Comparison of ENCODE assay signal across 22 mouse cellular contexts in the genomic region with DNA sequence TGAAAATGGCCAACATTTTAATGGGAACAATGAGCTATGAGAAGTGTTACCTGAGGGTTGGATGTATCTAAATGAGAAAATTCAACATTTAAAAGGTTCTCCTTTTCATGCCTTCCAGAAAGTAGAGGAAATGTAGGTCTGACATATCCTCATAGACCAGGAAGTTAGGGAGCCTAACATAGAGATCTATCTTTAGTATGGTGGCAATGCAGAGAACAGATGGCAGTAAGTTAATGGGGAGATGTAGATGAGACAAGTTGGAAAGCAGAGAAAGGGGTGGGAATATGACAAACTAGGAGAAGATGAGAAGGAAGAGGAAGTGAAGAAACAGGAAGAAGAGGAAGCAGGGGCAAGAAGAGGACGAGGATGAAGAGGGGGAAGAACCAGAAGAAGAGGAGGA.
DNase-seq lines count a peak whose midpoint lies in the region; ATAC-seq lines count a peak whose summit lies in the region.
"Had no signal": no experiment of that assay in that cellular context is flagged by ENCODE, and none has a peak within 500 bp of the region (broad histone marks: within the 10 kb centered on the region; RNA-seq: fewer than 3 reads in every experiment).

No protein-coding gene starts in this region.

- no peaks in the 10 kb centered on the region for H3K9me3 ChIP-seq in kidney, embryonic 16.5 days (ENCODE audit: low read length)
- H3K9me3 ChIP-seq: embryonic facial prominence, embryonic 13.5 days; embryonic facial prominence, embryonic 15.5 days; forebrain, embryonic 10.5 days; forebrain, embryonic 12.5 days had no signal

- 60% methylated on average over 1 of the region's 1 CpGs for WGBS in kidney, embryonic 16.5 days

- no peaks in the 10 kb centered on the region for H3K36me3 ChIP-seq in kidney, embryonic 16.5 days (ENCODE audit: insufficient read depth, low read length)
- H3K36me3 ChIP-seq: embryonic facial prominence, embryonic 13.5 days; embryonic facial prominence, embryonic 15.5 days; forebrain, embryonic 10.5 days; forebrain, embryonic 12.5 days had no signal

- H3K27me3 ChIP-seq in kidney, embryonic 16.5 days (ENCODE audit: insufficient read depth, low read length): no peaks in the 10 kb centered on the region
- H3K27me3 ChIP-seq: embryonic facial prominence, embryonic 13.5 days; embryonic facial prominence, embryonic 15.5 days; forebrain, embryonic 12.5 days had no signal

- H3K27ac ChIP-seq in kidney, embryonic 16.5 days (ENCODE audit: low read length): no peak overlapping the region
- H3K27ac ChIP-seq: embryonic facial prominence, embryonic 13.5 days; embryonic facial prominence, embryonic 15.5 days; forebrain, embryonic 10.5 days; forebrain, embryonic 12.5 days had no signal

- DNase-seq in frontal cortex, postnatal 14 days (ENCODE audit: low spot score in 2 of 2): no peak
- peak; percentile 24 for DNase-seq in brain, adult 2 months (ENCODE audit: low read depth, low spot score)
- peak; percentile 6 for DNase-seq in brain, embryonic 18.5 days (ENCODE audit: low read depth, low spot score)
- DNase-seq in lung, adult 18-20 months: no peak
- DNase-seq: adrenal gland, adult 2 months; adrenal gland, postnatal 10 days; adrenal gland, postnatal 25 days; cerebellum, adult 11 months; cerebellum, adult 18-20 months; cerebellum, adult 8-10 months; cerebellum, adult 9-11 months; cerebellum, postnatal 14 days; cerebellum, postnatal 36 days; embryo, embryonic 11 days had no signal

- H3K9ac ChIP-seq in kidney, embryonic 16.5 days (replicated peaks; ENCODE audit: low read length): no peak overlapping the region
- H3K9ac ChIP-seq: embryonic facial prominence, embryonic 13.5 days; embryonic facial prominence, embryonic 15.5 days; forebrain, embryonic 12.5 days had no signal

- no peak overlapping the region for H3K4me2 ChIP-seq in kidney, embryonic 16.5 days (replicated peaks; ENCODE audit: low read depth, low read length)
- H3K4me2 ChIP-seq: embryonic facial prominence, embryonic 13.5 days; embryonic facial prominence, embryonic 15.5 days; forebrain, embryonic 12.5 days had no signal

- peak; percentile 91 for ATAC-seq in frontal cortex, adult (ENCODE audit: low TSS enrichment)
- ATAC-seq in kidney, embryonic 16.5 days (ENCODE audit: low FRiP score, low TSS enrichment): no peak
- ATAC-seq: forebrain, embryonic 14.5 days had no signal

- H3K4me3 ChIP-seq in kidney, embryonic 16.5 days (ENCODE audit: low read length): no peak overlapping the region
- H3K4me3 ChIP-seq: embryonic facial prominence, embryonic 13.5 days; embryonic facial prominence, embryonic 15.5 days; erythroblast, embryonic 14.5 days; forebrain, embryonic 10.5 days; forebrain, embryonic 12.5 days had no signal

- no peaks in the 10 kb centered on the region for H3K4me1 ChIP-seq in kidney, embryonic 16.5 days (ENCODE audit: insufficient read depth, low read length)
- H3K4me1 ChIP-seq: embryonic facial prominence, embryonic 13.5 days; embryonic facial prominence, embryonic 15.5 days; forebrain, embryonic 10.5 days; forebrain, embryonic 12.5 days had no signal

Comparison
In these comparisons a context has a peak if more than half of its experiments do, and no peak if none do; other contexts are left out.
1. DNase-seq: peak in brain, adult 2 months (single experiment) and brain, embryonic 18.5 days (single experiment); none in frontal cortex, postnatal 14 days (0 of 2) and lung, adult 18-20 months (0 of 2).